9 mouse cellular contexts compared by ENCODE assay signal in genomic region chr2:118763469-118763868, GRCm38 (mm10). TPM values are rescaled to one million over a fixed set of nuclear protein-coding genes. Genes with fewer than 3 reads are reported as not detected.
DNase-seq lines count a peak whose midpoint lies in the region; ATAC-seq and TF ChIP-seq lines count a peak whose summit lies in the region.
"Had no signal": no experiment of that assay in that cellular context is flagged by ENCODE, and none has a peak within 500 bp of the region (broad histone marks: within the 10 kb centered on the region; RNA-seq: fewer than 3 reads in every experiment).

No protein-coding gene starts in this region.

- H3K4me3 ChIP-seq in E14TG2a.4 (replicated peaks; ENCODE audit: low read length), result peak overlapping the region; percentile 55; the same call in 1 of the 2 replicates
- no peak overlapping the region for H3K4me3 ChIP-seq in heart, embryonic 10.5 days
- H3K4me3 ChIP-seq in midbrain, embryonic 15.5 days, result no peak overlapping the region

- 55% methylated on average over 7 of the region's 7 CpGs for WGBS in heart, embryonic 10.5 days
- whole genome bisulfite sequencing in midbrain, embryonic 15.5 days, result 70% methylated on average over 7 of the region's 7 CpGs

- H3K27ac ChIP-seq in heart, embryonic 10.5 days, result peak overlapping the region; percentile 91
- H3K27ac ChIP-seq in midbrain, embryonic 15.5 days, result 0 out of 2 replicates have a peak overlapping the region, but pooled peaks have one; percentile 89

- no peak for TF ChIP-seq CTCF in E14TG2a.4 (conservative IDR thresholded peaks at IDR 0.05; ENCODE audit: low read length)

- ATAC-seq in frontal cortex, adult (ENCODE audit: low TSS enrichment), result peak; percentile 56
- ATAC-seq in midbrain, embryonic 15.5 days (replicated peaks), result no peak

- H3K4me2 ChIP-seq in midbrain, embryonic 15.5 days, result no peak overlapping the region

- H3K27me3 ChIP-seq in E14TG2a.4 (ENCODE audit: insufficient read depth, low read length), result peaks cover 72% of the 10 kb centered on the region
- H3K27me3 ChIP-seq in heart, embryonic 10.5 days (ENCODE audit: insufficient read depth, poor library complexity, severe bottlenecking), result peaks cover 55% of the 10 kb centered on the region
- no peaks in the 10 kb centered on the region; the same call in 1 of the 2 replicates for H3K27me3 ChIP-seq in midbrain, embryonic 15.5 days (replicated peaks)

- H3K9me3 ChIP-seq in E14TG2a.4 (ENCODE audit: low read length), result no peaks in the 10 kb centered on the region
- H3K9me3 ChIP-seq in heart, embryonic 10.5 days, result no peaks in the 10 kb centered on the region
- H3K9me3 ChIP-seq in midbrain, embryonic 15.5 days, result no peaks in the 10 kb centered on the region
- H3K9me3 ChIP-seq: neural tube, embryonic 12.5 days had no signal

- DNase-seq in frontal cortex, postnatal 14 days (ENCODE audit: low spot score in 2 of 2), result no peak
- no peak for DNase-seq in heart, embryonic 10.5 days (ENCODE audit: low spot score)
- peak; percentile 62 for DNase-seq in kidney, postnatal 14 days
- DNase-seq in cerebellum, adult 8-10 months, result no peak
- no peak for DNase-seq in thymus, postnatal 14 days

- peaks cover 55% of the 10 kb centered on the region for H3K4me1 ChIP-seq in E14TG2a.4 (replicated peaks; ENCODE audit: low read depth, low read length)
- peaks cover 56% of the 10 kb centered on the region for H3K4me1 ChIP-seq in heart, embryonic 10.5 days
- peaks cover 29% of the 10 kb centered on the region for H3K4me1 ChIP-seq in midbrain, embryonic 15.5 days

- no peak overlapping the region for H3K9ac ChIP-seq in midbrain, embryonic 15.5 days

- no peaks in the 10 kb centered on the region for H3K36me3 ChIP-seq in E14TG2a.4 (ENCODE audit: insufficient read depth, low read length)
- no peaks in the 10 kb centered on the region for H3K36me3 ChIP-seq in heart, embryonic 10.5 days
- H3K36me3 ChIP-seq in midbrain, embryonic 15.5 days (replicated peaks), result no peaks in the 10 kb centered on the region
- H3K36me3 ChIP-seq: neural tube, embryonic 12.5 days had no signal

RNA-seq across cellular contexts. Expression of gene Ccdc9b, which starts 1.0 kb away (rescaled TPM):
- 0.94 and 1.8 TPM in 2 replicates for polyA plus RNA-seq in heart, embryonic 10.5 days (2016; fragmentation: Nextera tagmentation; extraction: Ambion mirVana)
- polyA plus RNA-seq in midbrain, embryonic 15.5 days (2015; fragmentation: Nextera tagmentation; extraction: Ambion mirVana), result 1.3 and 2.1 TPM in 2 replicates

RNA-seq across cellular contexts. Expression of gene Phgr1, which starts 9.1 kb away (rescaled TPM):
- polyA plus RNA-seq in heart, embryonic 10.5 days (2016; fragmentation: Nextera tagmentation; extraction: Ambion mirVana), result not detected in 2 replicates
- not detected in 2 replicates for polyA plus RNA-seq in midbrain, embryonic 15.5 days (2015; fragmentation: Nextera tagmentation; extraction: Ambion mirVana)
- polyA plus RNA-seq: neural tube, embryonic 12.5 days had no signal

RNA-seq across cellular contexts. Expression of gene Disp2, which starts 16.1 kb away (rescaled TPM):
- 0.20 and 0.23 TPM in 2 replicates for polyA plus RNA-seq in heart, embryonic 10.5 days (2016; fragmentation: Nextera tagmentation; extraction: Ambion mirVana)
- 65.5 and 75.2 TPM in 2 replicates for polyA plus RNA-seq in midbrain, embryonic 15.5 days (2015; fragmentation: Nextera tagmentation; extraction: Ambion mirVana)

RNA-seq across cellular contexts. Expression of gene Inafm2, which starts 17.9 kb away (rescaled TPM):
- polyA plus RNA-seq in heart, embryonic 10.5 days (2016; fragmentation: Nextera tagmentation; extraction: Ambion mirVana), result 22.6 and 34.8 TPM in 2 replicates
- 20.5 and 21.6 TPM in 2 replicates for polyA plus RNA-seq in midbrain, embryonic 15.5 days (2015; fragmentation: Nextera tagmentation; extraction: Ambion mirVana)

RNA-seq across cellular contexts. Expression of gene Plcb2, which starts 35.2 kb away (rescaled TPM):
- polyA plus RNA-seq in heart, embryonic 10.5 days (2016; fragmentation: Nextera tagmentation; extraction: Ambion mirVana), result 1.4 and 1.6 TPM in 2 replicates
- 0.43 and 0.71 TPM in 2 replicates for polyA plus RNA-seq in midbrain, embryonic 15.5 days (2015; fragmentation: Nextera tagmentation; extraction: Ambion mirVana)

Comparison
In these comparisons a context has a peak if more than half of its experiments do, and no peak if none do; other contexts are left out.
1. RNA of gene Disp2, which starts 16.1 kb away (polyA plus RNA-seq): 65.5 to 75.2 TPM in midbrain, embryonic 15.5 days; 0.20 to 0.23 TPM in heart, embryonic 10.5 days; every median in the first group is over 10 times any median in the second.